11 mouse cellular contexts compared by ENCODE assay signal in genomic region chr16:30966684-30967083, GRCm38 (mm10).
DNase-seq lines count a peak whose midpoint lies in the region; ATAC-seq and TF ChIP-seq lines count a peak whose summit lies in the region.
"Had no signal": no experiment of that assay in that cellular context is flagged by ENCODE, and none has a peak within 500 bp of the region (broad histone marks: within the 10 kb centered on the region; RNA-seq: fewer than 3 reads in every experiment).

No protein-coding gene starts in this region.

- DNase-seq in cerebellum, postnatal 14 days, result peak; percentile 91 to 93
- peak; percentile 47 to 56 for DNase-seq in lung, postnatal 4 days
- no peak for DNase-seq in lung, postnatal 36 days
- peak; percentile 70 to 76 for DNase-seq in heart, adult 2 months
- peak; percentile 66 to 86 for DNase-seq in heart, postnatal 14 days
- no peak for DNase-seq in spleen, adult 18-20 months
- DNase-seq: liver had no signal

- no peak for TF ChIP-seq CTCF in heart, adult 2 months (IDR thresholded peaks at IDR 0.05)

- no peaks in the 10 kb centered on the region for H3K36me3 ChIP-seq in heart, adult 2 months (ENCODE audit: control insufficient read depth, insufficient read depth, low read length)
- H3K36me3 ChIP-seq: neural tube, embryonic 15.5 days had no signal

- intact Hi-C loops in heart, adult 2 months (cut with DNase I), result no loop called here
- intact Hi-C loops in heart, postnatal 14 days (cut with DNase I), result no loop called here

- H3K79me2 ChIP-seq in heart, adult 2 months (replicated peaks; ENCODE audit: control insufficient read depth, insufficient read depth, low read length), result no peaks in the 10 kb centered on the region

- WGBS in heart, adult 2 months, result 42% methylated on average over 5 of the region's 5 CpGs

- TF ChIP-seq POLR2A in heart, adult 2 months (IDR thresholded peaks at IDR 0.05; ENCODE audit: insufficient read depth, low read depth, low read length), result no peak

- no peak overlapping the region for H3K4me3 ChIP-seq in heart, adult 2 months
- H3K4me3 ChIP-seq: neural tube, embryonic 15.5 days had no signal

- no peak overlapping the region for H3K9ac ChIP-seq in heart, adult 2 months (ENCODE audit: low read depth, low read length)
- H3K9ac ChIP-seq: neural tube, embryonic 15.5 days had no signal

- peaks cover 7% of the 10 kb centered on the region for H3K4me1 ChIP-seq in heart, adult 2 months (ENCODE audit: control insufficient read depth, insufficient read depth, low read length)

- H3K27ac ChIP-seq in heart, adult 2 months, result peak overlapping the region; percentile 38
- H3K27ac ChIP-seq: neural tube, embryonic 15.5 days had no signal

- TF ChIP-seq EP300 in heart, adult 2 months (IDR thresholded peaks at IDR 0.05; ENCODE audit: insufficient read depth, low read depth, low read length), result 0 out of 2 replicates have a peak, but pooled peaks have one; percentile 41

- ATAC-seq in cerebellum, adult (ENCODE audit: insufficient number of reproducible peaks, low FRiP score, low TSS enrichment), result no peak
- ATAC-seq in monocyte, adult 5-6 weeks (replicated peaks; ENCODE audit: insufficient number of reproducible peaks, low FRiP score, low TSS enrichment, poor library complexity, severe bottlenecking), result no peak
- ATAC-seq: activated CD4-positive, CD25-positive, alpha-beta regulatory T cell, adult 4 months had no signal

- H3K27me3 ChIP-seq in heart, adult 2 months (ENCODE audit: control insufficient read depth, insufficient read depth, low read length), result no peaks in the 10 kb centered on the region
- H3K27me3 ChIP-seq: neural tube, embryonic 15.5 days had no signal

Comparison
In these comparisons a context has a peak if more than half of its experiments do, and no peak if none do; other contexts are left out.
1. DNase-seq: peak in cerebellum, postnatal 14 days (2 of 2), lung, postnatal 4 days (2 of 2), heart, adult 2 months (2 of 2) and heart, postnatal 14 days (2 of 2); none in lung, postnatal 36 days (single experiment) and spleen, adult 18-20 months (0 of 2).